Comparison of ENCODE assay signal across 8 mouse cellular contexts in genomic region chr9:101074332-101075021, GRCm38 (mm10). TPM values are rescaled to one million over a fixed set of nuclear protein-coding genes. Genes with fewer than 3 reads are reported as not detected.
DNase-seq lines count a peak whose midpoint lies in the region; ATAC-seq and TF ChIP-seq lines count a peak whose summit lies in the region.

No protein-coding gene starts in this region.

- H3K4me3 ChIP-seq in bone marrow macrophage, adult 2 months (ENCODE audit: insufficient read depth, low read length) = peak overlapping the region; percentile 91
- H3K4me3 ChIP-seq in heart, embryonic 12.5 days = peak overlapping the region; percentile 89
- H3K4me3 ChIP-seq in kidney, postnatal 0 days (replicated peaks; ENCODE audit: low read depth, low read length) = peak overlapping the region; percentile 80
- peak overlapping the region; percentile 90 for H3K4me3 ChIP-seq in liver, embryonic 13.5 days (replicated peaks)
- H3K4me3 ChIP-seq in stomach, embryonic 14.5 days (ENCODE audit: low read depth, low read length) = peak overlapping the region; percentile 75

- H3K27ac ChIP-seq in bone marrow macrophage, adult 2 months (ENCODE audit: insufficient read depth, low read depth, low read length) = peak overlapping the region; percentile 98
- H3K27ac ChIP-seq in heart, embryonic 12.5 days (ENCODE audit: poor library complexity, severe bottlenecking) = peak overlapping the region; percentile 98
- H3K27ac ChIP-seq in kidney, postnatal 0 days = peak overlapping the region; percentile 99
- peak overlapping the region; percentile 99 for H3K27ac ChIP-seq in liver, embryonic 13.5 days
- H3K27ac ChIP-seq in stomach, embryonic 14.5 days (ENCODE audit: low read length) = peak overlapping the region; percentile 100

- H3K4me2 ChIP-seq in heart, embryonic 12.5 days = peak overlapping the region; percentile 93
- peak overlapping the region; percentile 82 for H3K4me2 ChIP-seq in kidney, postnatal 0 days (ENCODE audit: low read length)
- peak overlapping the region; percentile 94 for H3K4me2 ChIP-seq in liver, embryonic 13.5 days
- peak overlapping the region; percentile 88; the same call in 1 of the 2 replicates for H3K4me2 ChIP-seq in stomach, embryonic 14.5 days (replicated peaks; ENCODE audit: low read depth, low read length)

- peak; percentile 9; the same call in 1 of the 2 replicates for ATAC-seq in erythroblast, adult 5-6 weeks (replicated peaks; ENCODE audit: low FRiP score, poor library complexity, severe bottlenecking)
- ATAC-seq in heart, embryonic 12.5 days (ENCODE audit: insufficient number of reproducible peaks, low FRiP score) = peak; percentile 76
- ATAC-seq in kidney, postnatal 0 days (replicated peaks; ENCODE audit: low FRiP score, low read depth) = peak; percentile 72
- peak; percentile 60 for ATAC-seq in liver, embryonic 13.5 days (ENCODE audit: low read depth)
- peak; percentile 59 for ATAC-seq in stomach, embryonic 14.5 days (ENCODE audit: insufficient number of reproducible peaks, insufficient read depth, low FRiP score, low read depth)

- TF ChIP-seq CTCF in bone marrow macrophage, adult 2 months (IDR thresholded peaks at IDR 0.05; ENCODE audit: low read depth, low read length) = no peak
- no peak for TF ChIP-seq CTCF in kidney, postnatal 0 days (IDR thresholded peaks at IDR 0.05; ENCODE audit: low read depth)

- no peaks in the 10 kb centered on the region for H3K36me3 ChIP-seq in heart, embryonic 12.5 days
- no peaks in the 10 kb centered on the region for H3K36me3 ChIP-seq in kidney, postnatal 0 days (ENCODE audit: insufficient read depth, low read length)
- no peaks in the 10 kb centered on the region; the same call in 1 of the 2 replicates for H3K36me3 ChIP-seq in liver, embryonic 13.5 days
- no peaks in the 10 kb centered on the region; the same call in 1 of the 2 replicates for H3K36me3 ChIP-seq in stomach, embryonic 14.5 days (ENCODE audit: control insufficient read depth, insufficient read depth, low read length)

- peak; percentile 84 for DNase-seq in A20 (ENCODE audit: low read depth, low spot score)
- peak; percentile 83 for DNase-seq in kidney, postnatal 0 days (ENCODE audit: low spot score)
- peak; percentile 74 for DNase-seq in liver, embryonic 13.5 days
- peak; percentile 72 to 85 for DNase-seq in natural killer cell, adult 2 months (ENCODE audit: low spot score in 2 of 2)

- no peak for TF ChIP-seq POLR2A in bone marrow macrophage, adult 2 months (IDR thresholded peaks at IDR 0.05; ENCODE audit: borderline replicate concordance, low read depth, low read length)

- WGBS in heart, embryonic 12.5 days = under 1% methylated on average over 93 of the region's 100 CpGs
- WGBS in kidney, postnatal 0 days = under 1% methylated on average over 83 of the region's 100 CpGs
- under 1% methylated on average over 93 of the region's 100 CpGs for WGBS in liver, embryonic 13.5 days (ENCODE audit: insufficient replicate concordance)
- under 1% methylated on average over 68 of the region's 100 CpGs for WGBS in stomach, embryonic 14.5 days

- H3K9ac ChIP-seq in heart, embryonic 12.5 days = peak overlapping the region; percentile 95
- H3K9ac ChIP-seq in kidney, postnatal 0 days (ENCODE audit: low read depth, low read length) = peak overlapping the region; percentile 91
- H3K9ac ChIP-seq in liver, embryonic 13.5 days = peak overlapping the region; percentile 96
- H3K9ac ChIP-seq in stomach, embryonic 14.5 days (replicated peaks; ENCODE audit: low read depth, low read length) = peak overlapping the region; percentile 96

- H3K9me3 ChIP-seq in heart, embryonic 12.5 days (replicated peaks) = 0 out of 2 replicates have a peak, but pooled peaks cover 3% of the 10 kb centered on the region
- H3K9me3 ChIP-seq in kidney, postnatal 0 days (replicated peaks; ENCODE audit: low read length) = no peaks in the 10 kb centered on the region
- H3K9me3 ChIP-seq in liver, embryonic 13.5 days (replicated peaks) = no peaks in the 10 kb centered on the region
- no peaks in the 10 kb centered on the region for H3K9me3 ChIP-seq in stomach, embryonic 14.5 days (ENCODE audit: control insufficient read depth, low read depth, low read length)

- peaks cover 11% of the 10 kb centered on the region for H3K4me1 ChIP-seq in bone marrow macrophage, adult 2 months (ENCODE audit: control insufficient read depth, insufficient read depth, low read length)
- peaks cover 22% of the 10 kb centered on the region for H3K4me1 ChIP-seq in heart, embryonic 12.5 days (replicated peaks)
- H3K4me1 ChIP-seq in kidney, postnatal 0 days (replicated peaks; ENCODE audit: insufficient read depth, low read length) = peaks cover 17% of the 10 kb centered on the region
- H3K4me1 ChIP-seq in liver, embryonic 13.5 days (replicated peaks) = peaks cover 38% of the 10 kb centered on the region
- H3K4me1 ChIP-seq in stomach, embryonic 14.5 days (ENCODE audit: control insufficient read depth, insufficient read depth, low read length) = peaks cover 17% of the 10 kb centered on the region

- no peaks in the 10 kb centered on the region for H3K27me3 ChIP-seq in heart, embryonic 12.5 days (replicated peaks)
- no peaks in the 10 kb centered on the region for H3K27me3 ChIP-seq in kidney, postnatal 0 days (ENCODE audit: insufficient read depth, low read length)
- no peaks in the 10 kb centered on the region for H3K27me3 ChIP-seq in liver, embryonic 13.5 days
- no peaks in the 10 kb centered on the region for H3K27me3 ChIP-seq in stomach, embryonic 14.5 days (ENCODE audit: control insufficient read depth, insufficient read depth, low read length)

RNA-seq across cellular contexts. Expression of gene Msl2, which starts 0.6 kb away (rescaled TPM):
- polyA plus RNA-seq in bone marrow macrophage, adult 2 months (2012; ENCODE audit: insufficient read depth, insufficient read length, missing spikeins) = 35.4 and 38.9 TPM in 2 replicates
- 51.4 and 56.9 TPM in 2 replicates for total RNA-seq in erythroblast, adult 5-6 weeks (2015; ENCODE audit: low replicate concordance)
- 47.2 and 49.1 TPM in 2 replicates for total RNA-seq in erythroblast, adult 5-6 weeks (2017; ENCODE audit: low replicate concordance)
- polyA plus RNA-seq in heart, embryonic 12.5 days (2016; fragmentation: Nextera tagmentation; extraction: Ambion mirVana) = 5.3 and 6.0 TPM in 2 replicates
- polyA plus RNA-seq in kidney, postnatal 0 days (2015; fragmentation: Nextera tagmentation; extraction: Ambion mirVana) = 5.7 and 6.5 TPM in 2 replicates
- polyA plus RNA-seq in liver, embryonic 13.5 days (2015; fragmentation: Nextera tagmentation; extraction: Ambion mirVana) = 2.6 and 2.9 TPM in 2 replicates
- polyA plus RNA-seq in stomach, embryonic 14.5 days (2014; fragmentation: Nextera tagmentation; extraction: Ambion mirVana) = 7.8 and 9.9 TPM in 2 replicates

RNA-seq across cellular contexts. Expression of gene Pccb, which starts 39.8 kb away (rescaled TPM):
- polyA plus RNA-seq in bone marrow macrophage, adult 2 months (2012; ENCODE audit: insufficient read depth, insufficient read length, missing spikeins) = 24.0 and 24.7 TPM in 2 replicates
- 7.7 and 11.3 TPM in 2 replicates for total RNA-seq in erythroblast, adult 5-6 weeks (2015; ENCODE audit: low replicate concordance)
- 4.9 and 7.4 TPM in 2 replicates for total RNA-seq in erythroblast, adult 5-6 weeks (2017; ENCODE audit: low replicate concordance)
- polyA plus RNA-seq in heart, embryonic 12.5 days (2016; fragmentation: Nextera tagmentation; extraction: Ambion mirVana) = 21.6 TPM in 2 replicates
- 42.0 and 48.5 TPM in 2 replicates for polyA plus RNA-seq in kidney, postnatal 0 days (2015; fragmentation: Nextera tagmentation; extraction: Ambion mirVana)
- 7.6 and 8.4 TPM in 2 replicates for polyA plus RNA-seq in liver, embryonic 13.5 days (2015; fragmentation: Nextera tagmentation; extraction: Ambion mirVana)
- 27.1 and 28.2 TPM in 2 replicates for polyA plus RNA-seq in stomach, embryonic 14.5 days (2014; fragmentation: Nextera tagmentation; extraction: Ambion mirVana)

Comparison
In these comparisons a context has a peak if more than half of its experiments do, and no peak if none do; other contexts are left out.
1. Peak in every context shown above with its lines: DNase-seq, ATAC-seq, H3K4me3 ChIP-seq and H3K27ac ChIP-seq.
2. ATAC-seq: peak in every context shown above with its lines; median percentile 76 in heart, embryonic 12.5 days; 72 in kidney, postnatal 0 days; 60 in liver, embryonic 13.5 days; 59 in stomach, embryonic 14.5 days; 9 in erythroblast, adult 5-6 weeks.